Comparison of ENCODE assay signal across 23 mouse cellular contexts in the genomic region with DNA sequence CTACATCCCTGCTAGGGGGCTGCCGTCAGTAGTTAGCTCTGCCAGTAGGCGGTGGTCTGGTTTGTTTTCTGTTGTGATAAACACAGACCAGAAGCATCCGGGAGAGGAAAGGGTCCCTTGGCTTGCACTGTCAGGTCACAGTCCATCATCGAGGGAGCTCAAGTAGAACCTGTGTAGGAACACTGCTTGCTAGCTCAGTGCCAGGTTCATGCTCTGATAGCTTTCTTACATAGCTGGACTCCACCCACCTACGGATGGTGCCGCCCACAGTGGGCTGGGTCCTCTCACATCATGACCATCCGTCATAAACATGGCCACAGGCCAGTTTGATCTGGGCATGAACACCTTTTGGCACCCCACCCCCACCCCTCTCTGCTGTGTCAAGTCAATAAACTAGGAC. TPM values are rescaled to one million over a fixed set of nuclear protein-coding genes. Genes with fewer than 3 reads are reported as not detected.
DNase-seq lines count a peak whose midpoint lies in the region; ATAC-seq and TF ChIP-seq lines count a peak whose summit lies in the region.
"Had no signal": no experiment of that assay in that cellular context is flagged by ENCODE, and none has a peak within 500 bp of the region (broad histone marks: within the 10 kb centered on the region; RNA-seq: fewer than 3 reads in every experiment).

No protein-coding gene starts in this region.

- no peak overlapping the region for H3K4me3 ChIP-seq in kidney, embryonic 15.5 days (replicated peaks)
- H3K4me3 ChIP-seq in left cerebral cortex, adult 2 months = no peak overlapping the region
- no peak overlapping the region for H3K4me3 ChIP-seq in lung, adult 2 months (replicated peaks; ENCODE audit: extremely low read depth, low read depth, low read length)
- H3K4me3 ChIP-seq: forebrain, embryonic 10.5 days; forebrain, embryonic 13.5 days; hindbrain, embryonic 10.5 days; hindbrain, embryonic 13.5 days had no signal

- H3K9ac ChIP-seq in kidney, embryonic 15.5 days = no peak overlapping the region
- H3K9ac ChIP-seq: forebrain, embryonic 13.5 days; hindbrain, embryonic 13.5 days had no signal

- no peaks in the 10 kb centered on the region for H3K4me1 ChIP-seq in kidney, embryonic 15.5 days
- H3K4me1 ChIP-seq in lung, adult 2 months (ENCODE audit: control insufficient read depth, insufficient read depth, low read length) = no peaks in the 10 kb centered on the region
- H3K4me1 ChIP-seq: forebrain, embryonic 10.5 days; forebrain, embryonic 13.5 days; hindbrain, embryonic 13.5 days had no signal

- no peaks in the 10 kb centered on the region for H3K27me3 ChIP-seq in kidney, embryonic 15.5 days
- H3K27me3 ChIP-seq: forebrain, embryonic 13.5 days; Patski had no signal

- no peak overlapping the region for H3K27ac ChIP-seq in kidney, embryonic 15.5 days
- H3K27ac ChIP-seq in left cerebral cortex, adult 2 months = peak overlapping the region; percentile 10; the same call in 1 of the 2 replicates
- H3K27ac ChIP-seq: forebrain, embryonic 10.5 days; forebrain, embryonic 13.5 days; hindbrain, embryonic 10.5 days; hindbrain, embryonic 13.5 days had no signal

- intact Hi-C loops in left cerebral cortex, adult 2 months (cut with DNase I) = no loop called here
- intact Hi-C loops in left cerebral cortex, postnatal 14 days (cut with DNase I) = loop anchor here (5.0 to 10.0 kb wide), 2 partner anchors 73 to 211 kb away; a partner anchor contains a TSS

- DNase-seq in heart, adult 11 months = peak; percentile 74
- no peak for DNase-seq in heart, postnatal 4 days
- DNase-seq in kidney, adult 9 months = peak; percentile 36
- DNase-seq in left cerebral cortex, adult 2 months (ENCODE audit: extremely low spot score in 1 of 2, low spot score in 2 of 2) = no peak
- DNase-seq in left cerebral cortex, postnatal 14 days (ENCODE audit: low spot score in 2 of 2) = no peak
- DNase-seq in lung, adult 2 months = no peak
- DNase-seq: adrenal gland, postnatal 10 days; adrenal gland, postnatal 36 days; B cell, adult 2 months; cerebellum, adult 8-10 months; cerebellum, postnatal 36 days; gastrocnemius, postnatal 10 days; gastrocnemius, postnatal 36 days had no signal

- ATAC-seq in kidney, embryonic 15.5 days (replicated peaks; ENCODE audit: low FRiP score) = no peak
- ATAC-seq: forebrain, embryonic 13.5 days; forebrain, embryonic 16.5 days; hindbrain, embryonic 16.5 days; Patski had no signal

- TF ChIP-seq POLR2A in lung, adult 2 months (IDR thresholded peaks at IDR 0.05; ENCODE audit: borderline replicate concordance, extremely low read depth, low read depth, low read length) = no peak

- no peaks in the 10 kb centered on the region for H3K36me3 ChIP-seq in kidney, embryonic 15.5 days
- H3K36me3 ChIP-seq: G1E had no signal

- TF ChIP-seq CTCF in left cerebral cortex, adult 2 months (IDR thresholded peaks at IDR 0.05) = no peak
- TF ChIP-seq CTCF in lung, adult 2 months (IDR thresholded peaks at IDR 0.05; ENCODE audit: insufficient read depth, low read length) = no peak

- 87% methylated on average over 7 of the region's 7 CpGs for WGBS in kidney, embryonic 15.5 days
- WGBS in lung, adult 2 months = 69% methylated on average over 7 of the region's 7 CpGs

- no peak overlapping the region for H3K4me2 ChIP-seq in kidney, embryonic 15.5 days
- H3K4me2 ChIP-seq: forebrain, embryonic 13.5 days; heart, embryonic 11.5 days; hindbrain, embryonic 13.5 days had no signal

- no peaks in the 10 kb centered on the region for H3K9me3 ChIP-seq in kidney, embryonic 15.5 days (replicated peaks)
- H3K9me3 ChIP-seq: forebrain, embryonic 10.5 days; forebrain, embryonic 13.5 days; G1E; hindbrain, embryonic 10.5 days; hindbrain, embryonic 13.5 days had no signal

RNA-seq across cellular contexts. Expression of a gene that starts 57.4 kb away (rescaled TPM):
- under 1 TPM; 0.74 to 0.77 TPM for total RNA-seq in heart, postnatal 4 days (2021)
- 1.7 and 2.1 TPM in 2 replicates for polyA plus RNA-seq in kidney, embryonic 15.5 days (2015; fragmentation: Nextera tagmentation; extraction: Ambion mirVana)
- 10 to 100 TPM; 63.7 to 66.3 TPM for total RNA-seq in left cerebral cortex, adult 2 months (2021)
- total RNA-seq in left cerebral cortex, postnatal 14 days (2021) = 10 to 100 TPM; 49.3 to 53.5 TPM
- polyA plus RNA-seq in lung, adult 2 months (2012; rRNA removed) = 0.92 and 2.4 TPM in 2 replicates
- polyA plus RNA-seq: G1E had no signal

Comparison
In these comparisons a context has a peak if more than half of its experiments do, and no peak if none do; other contexts are left out.
1. DNase-seq: peak in heart, adult 11 months (single experiment) and kidney, adult 9 months (single experiment); none in heart, postnatal 4 days (single experiment), left cerebral cortex, adult 2 months (0 of 2), left cerebral cortex, postnatal 14 days (0 of 2) and lung, adult 2 months (single experiment).
2. RNA of a gene that starts 57.4 kb away (total RNA-seq): 63.7 to 66.3 TPM in left cerebral cortex, adult 2 months and 49.3 to 53.5 TPM in left cerebral cortex, postnatal 14 days; 0.74 to 0.77 TPM in heart, postnatal 4 days; every median in the first group is over 10 times any median in the second.